ENCODE assay signal across 19 mouse cellular contexts in the genomic region with DNA sequence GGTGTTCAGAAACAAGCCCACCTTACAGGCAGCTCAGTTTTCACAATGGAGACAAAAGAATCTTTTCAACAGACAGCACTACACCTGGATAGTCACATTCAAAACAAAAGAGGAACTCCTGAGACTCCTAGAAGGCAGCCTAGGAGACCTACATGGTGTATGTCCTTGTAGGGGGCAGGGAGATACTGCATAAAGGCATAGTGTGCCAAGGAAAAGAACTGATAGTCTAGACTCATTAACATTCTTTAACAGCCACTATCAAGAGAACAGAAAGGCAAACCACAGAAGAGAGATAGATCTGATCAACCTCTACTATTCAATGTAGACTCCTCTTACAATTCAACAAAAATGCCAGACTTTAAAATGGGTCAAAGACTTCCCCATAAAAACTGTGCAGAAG. TPM values are rescaled to one million over a fixed set of nuclear protein-coding genes. Genes with fewer than 3 reads are reported as not detected.
A peak's percentile ranks its signal among the peaks of the same experiment; 100 is the strongest.
DNase-seq lines count a peak whose midpoint lies in the region; ATAC-seq and TF ChIP-seq lines count a peak whose summit lies in the region.
"Had no signal": no experiment of that assay in that cellular context is flagged by ENCODE, and none has a peak within 500 bp of the region (broad histone marks: within the 10 kb centered on the region; RNA-seq: fewer than 3 reads in every experiment).

No protein-coding gene starts in this region.

- intact Hi-C loops in heart, adult 2 months (cut with DNase I), result no loop called here
- intact Hi-C loops in heart, postnatal 14 days (cut with DNase I), result no loop called here

- TF ChIP-seq EP300 in heart, adult 2 months (IDR thresholded peaks at IDR 0.05; ENCODE audit: insufficient read depth, low read depth, low read length), result no peak
- no peak for TF ChIP-seq EP300 in liver, embryonic 14.5 days (IDR thresholded peaks at IDR 0.05; ENCODE audit: low read depth)

- H3K36me3 ChIP-seq in heart, adult 2 months (ENCODE audit: control insufficient read depth, insufficient read depth, low read length), result peaks cover 27% of the 10 kb centered on the region
- no peaks in the 10 kb centered on the region for H3K36me3 ChIP-seq in liver, embryonic 11.5 days (ENCODE audit: control insufficient read depth, insufficient read depth, low read length)
- H3K36me3 ChIP-seq in liver, embryonic 14.5 days (replicated peaks; ENCODE audit: control insufficient read depth, insufficient read depth, low read depth), result no peaks in the 10 kb centered on the region; the same call in 1 of the 2 replicates
- H3K36me3 ChIP-seq in stomach, embryonic 16.5 days (ENCODE audit: control insufficient read depth, insufficient read depth, low read length), result no peaks in the 10 kb centered on the region
- H3K36me3 ChIP-seq: kidney, embryonic 15.5 days; midbrain, embryonic 12.5 days had no signal

- H3K27ac ChIP-seq in heart, adult 2 months, result peak overlapping the region; percentile 75
- no peak overlapping the region for H3K27ac ChIP-seq in liver, embryonic 11.5 days (ENCODE audit: low read depth, low read length)
- no peak overlapping the region; the same call in 1 of the 2 replicates for H3K27ac ChIP-seq in liver, embryonic 14.5 days
- H3K27ac ChIP-seq in stomach, embryonic 16.5 days (ENCODE audit: low read length), result peak overlapping the region; percentile 41
- H3K27ac ChIP-seq: hindbrain, embryonic 14.5 days; midbrain, embryonic 12.5 days had no signal

- no peaks in the 10 kb centered on the region for H3K9me3 ChIP-seq in liver, embryonic 11.5 days (ENCODE audit: control insufficient read depth, low read length)
- H3K9me3 ChIP-seq in liver, embryonic 14.5 days (ENCODE audit: control insufficient read depth, low read length), result no peaks in the 10 kb centered on the region
- no peaks in the 10 kb centered on the region for H3K9me3 ChIP-seq in stomach, embryonic 16.5 days (replicated peaks; ENCODE audit: control insufficient read depth, low read length)
- H3K9me3 ChIP-seq: kidney, embryonic 15.5 days; midbrain, embryonic 12.5 days had no signal

- no peak for TF ChIP-seq CTCF in heart, adult 2 months (IDR thresholded peaks at IDR 0.05)
- no peak for TF ChIP-seq CTCF in liver, embryonic 14.5 days (IDR thresholded peaks at IDR 0.05; ENCODE audit: low read depth)

- 0 out of 2 replicates have a peak overlapping the region, but pooled peaks have one; percentile 3 for H3K4me2 ChIP-seq in liver, embryonic 11.5 days
- no peak overlapping the region for H3K4me2 ChIP-seq in liver, embryonic 14.5 days (ENCODE audit: low read depth)
- no peak overlapping the region for H3K4me2 ChIP-seq in stomach, embryonic 16.5 days (ENCODE audit: low read depth, low read length)
- H3K4me2 ChIP-seq: hindbrain, embryonic 14.5 days; kidney, embryonic 15.5 days; midbrain, embryonic 12.5 days had no signal

- no peak overlapping the region for H3K4me3 ChIP-seq in heart, adult 2 months
- H3K4me3 ChIP-seq in liver, embryonic 11.5 days (ENCODE audit: low read depth, low read length), result no peak overlapping the region
- H3K4me3 ChIP-seq in liver, embryonic 14.5 days (ENCODE audit: insufficient read depth in 1 of 2, low read depth in 2 of 2, low read length in 2 of 2), result no peak overlapping the region
- no peak overlapping the region for H3K4me3 ChIP-seq in stomach, embryonic 16.5 days (replicated peaks; ENCODE audit: low read length)
- H3K4me3 ChIP-seq: kidney, embryonic 15.5 days; midbrain, embryonic 12.5 days had no signal

- H3K4me1 ChIP-seq in heart, adult 2 months (ENCODE audit: control insufficient read depth, insufficient read depth, low read length), result peaks cover 18% of the 10 kb centered on the region
- H3K4me1 ChIP-seq in liver, embryonic 11.5 days (replicated peaks; ENCODE audit: control insufficient read depth, insufficient read depth, low read length), result peaks cover 38% of the 10 kb centered on the region
- H3K4me1 ChIP-seq in liver, embryonic 14.5 days (replicated peaks; ENCODE audit: control insufficient read depth in 2 of 2, insufficient read depth in 2 of 2, low read length in 1 of 2), result peaks cover 19 to 32% of the 10 kb centered on the region in 2 experiments
- peaks cover 19% of the 10 kb centered on the region; the same call in 1 of the 2 replicates for H3K4me1 ChIP-seq in stomach, embryonic 16.5 days (ENCODE audit: control insufficient read depth, insufficient read depth, low read length)

- H3K9ac ChIP-seq in heart, adult 2 months (ENCODE audit: low read depth, low read length), result no peak overlapping the region
- H3K9ac ChIP-seq in liver, embryonic 11.5 days (ENCODE audit: low read depth, low read length), result no peak overlapping the region
- no peak overlapping the region for H3K9ac ChIP-seq in liver, embryonic 14.5 days (replicated peaks)
- no peak overlapping the region for H3K9ac ChIP-seq in stomach, embryonic 16.5 days (ENCODE audit: low read length)
- H3K9ac ChIP-seq: hindbrain, embryonic 14.5 days; kidney, embryonic 15.5 days; midbrain, embryonic 12.5 days had no signal

- no peak for TF ChIP-seq POLR2A in heart, adult 2 months (IDR thresholded peaks at IDR 0.05; ENCODE audit: insufficient read depth, low read depth, low read length)

- peak; percentile 53 for ATAC-seq in liver, embryonic 11.5 days (replicated peaks; ENCODE audit: low FRiP score)
- peak; percentile 41; the same call in 1 of the 2 replicates for ATAC-seq in liver, embryonic 14.5 days (ENCODE audit: insufficient read depth)
- 0 out of 2 replicates have a peak, but pooled peaks have one; percentile 33 for ATAC-seq in stomach, embryonic 16.5 days (ENCODE audit: insufficient read depth, low FRiP score)
- ATAC-seq: forebrain, embryonic 14.5 days; intestine, embryonic 16.5 days; Patski had no signal

- no peaks in the 10 kb centered on the region for H3K27me3 ChIP-seq in heart, adult 2 months (ENCODE audit: control insufficient read depth, insufficient read depth, low read length)
- H3K27me3 ChIP-seq in liver, embryonic 11.5 days (replicated peaks; ENCODE audit: control insufficient read depth, insufficient read depth, low read length), result no peaks in the 10 kb centered on the region
- H3K27me3 ChIP-seq in liver, embryonic 14.5 days (ENCODE audit: control insufficient read depth, insufficient read depth, low read length), result no peaks in the 10 kb centered on the region
- H3K27me3 ChIP-seq in stomach, embryonic 16.5 days (ENCODE audit: control insufficient read depth, insufficient read depth, low read length), result no peaks in the 10 kb centered on the region
- H3K27me3 ChIP-seq: kidney, embryonic 15.5 days; midbrain, embryonic 12.5 days; Patski had no signal

- H3K79me2 ChIP-seq in heart, adult 2 months (replicated peaks; ENCODE audit: control insufficient read depth, insufficient read depth, low read length), result peaks cover 13% of the 10 kb centered on the region

- no peak for DNase-seq in heart, adult 2 months
- no peak for DNase-seq in heart, postnatal 14 days
- no peak for DNase-seq in liver, embryonic 11.5 days (ENCODE audit: low spot score)
- DNase-seq in liver, result no peak
- no peak for DNase-seq in liver, embryonic 14.5 days (ENCODE audit: low read depth in 3 of 3, low spot score in 3 of 3)
- DNase-seq in cerebellum, postnatal 4 days (ENCODE audit: low spot score in 2 of 2), result no peak
- DNase-seq in embryo, embryonic 11 days, result no peak
- DNase-seq: cerebellum, postnatal 10 days; layer of hippocampus, postnatal 36 days; lung, postnatal 36 days; right cerebral cortex, postnatal 25 days; thymus, adult 18-20 months had no signal

RNA-seq across cellular contexts. Expression of gene Rsbn1l, which starts 25.8 kb away (rescaled TPM):
- total RNA-seq in heart, adult 2 months (2021), result 10 to 100 TPM; 11.5 to 15.1 TPM
- 3.7 and 8.4 TPM in 2 replicates for polyA plus RNA-seq in heart, adult 2 months (2012; rRNA removed)
- total RNA-seq in heart, postnatal 14 days (2021), result 10 to 100 TPM; 14.2 to 16.3 TPM
- 10.2 and 11.0 TPM in 2 replicates for polyA plus RNA-seq in liver, embryonic 11.5 days (2014; fragmentation: Nextera tagmentation; extraction: Ambion mirVana)
- 3.5 and 4.6 TPM in 2 replicates for polyA plus RNA-seq in liver, embryonic 14.5 days (2012; rRNA removed)
- 3.7 and 4.2 TPM in 2 replicates for polyA plus RNA-seq in liver, embryonic 14.5 days (2014; fragmentation: Nextera tagmentation; extraction: Ambion mirVana)
- 4.2 and 4.6 TPM in 2 replicates for polyA plus RNA-seq in stomach, embryonic 16.5 days (2015; fragmentation: Nextera tagmentation; extraction: Ambion mirVana)

RNA-seq across cellular contexts. Expression of gene Tmem60, which starts 48.4 kb away (rescaled TPM):
- total RNA-seq in heart, adult 2 months (2021), result 10 to 100 TPM; 20.9 to 28.3 TPM
- polyA plus RNA-seq in heart, adult 2 months (2012; rRNA removed), result 23.3 and 31.7 TPM in 2 replicates
- total RNA-seq in heart, postnatal 14 days (2021), result 10 to 100 TPM; 22.0 to 22.3 TPM
- polyA plus RNA-seq in liver, embryonic 11.5 days (2014; fragmentation: Nextera tagmentation; extraction: Ambion mirVana), result 48.0 and 55.4 TPM in 2 replicates
- 10.4 and 15.1 TPM in 2 replicates for polyA plus RNA-seq in liver, embryonic 14.5 days (2012; rRNA removed)
- 39.9 and 40.9 TPM in 2 replicates for polyA plus RNA-seq in liver, embryonic 14.5 days (2014; fragmentation: Nextera tagmentation; extraction: Ambion mirVana)
- 47.8 and 49.0 TPM in 2 replicates for polyA plus RNA-seq in stomach, embryonic 16.5 days (2015; fragmentation: Nextera tagmentation; extraction: Ambion mirVana)

RNA-seq across cellular contexts. Expression of gene Phtf2, which starts 48.5 kb away (rescaled TPM):
- total RNA-seq in heart, adult 2 months (2021), result 10 to 100 TPM; 61.2 to 75.2 TPM
- polyA plus RNA-seq in heart, adult 2 months (2012; rRNA removed), result 14.3 and 35.7 TPM in 2 replicates
- total RNA-seq in heart, postnatal 14 days (2021), result 10 to 100 TPM; 70.3 to 82.1 TPM
- polyA plus RNA-seq in liver, embryonic 11.5 days (2014; fragmentation: Nextera tagmentation; extraction: Ambion mirVana), result 17.0 and 18.2 TPM in 2 replicates
- polyA plus RNA-seq in liver, embryonic 14.5 days (2012; rRNA removed), result 2.0 and 2.9 TPM in 2 replicates
- 5.5 and 6.6 TPM in 2 replicates for polyA plus RNA-seq in liver, embryonic 14.5 days (2014; fragmentation: Nextera tagmentation; extraction: Ambion mirVana)
- polyA plus RNA-seq in stomach, embryonic 16.5 days (2015; fragmentation: Nextera tagmentation; extraction: Ambion mirVana), result 12.0 and 13.9 TPM in 2 replicates

Comparison
In these comparisons a context has a peak if more than half of its experiments do, and no peak if none do; other contexts are left out.
1. H3K27ac ChIP-seq: peak in heart, adult 2 months (single experiment) and stomach, embryonic 16.5 days (single experiment); none in liver, embryonic 11.5 days (single experiment) and liver, embryonic 14.5 days (single experiment).
2. Peak in every context shown above with its lines, with median percentiles within 50 percentile points of each other: ATAC-seq.